Mouse (Mus musculus) E14TG2a.4 (cell line): ENCODE measurements around the gene Copg1.

Experiments
- CTCF ChIP-seq: conservative IDR thresholded peaks from 2 replicates; pipeline ENCODE4 v1.5.1; 2014; ENCODE audit warnings: low read length
- NANOG ChIP-seq: IDR thresholded peaks from 2 replicates; pipeline ENCODE4 v1.6.1; 2014; ENCODE audit warnings: borderline replicate concordance, low read length, mixed read lengths

DNA sequence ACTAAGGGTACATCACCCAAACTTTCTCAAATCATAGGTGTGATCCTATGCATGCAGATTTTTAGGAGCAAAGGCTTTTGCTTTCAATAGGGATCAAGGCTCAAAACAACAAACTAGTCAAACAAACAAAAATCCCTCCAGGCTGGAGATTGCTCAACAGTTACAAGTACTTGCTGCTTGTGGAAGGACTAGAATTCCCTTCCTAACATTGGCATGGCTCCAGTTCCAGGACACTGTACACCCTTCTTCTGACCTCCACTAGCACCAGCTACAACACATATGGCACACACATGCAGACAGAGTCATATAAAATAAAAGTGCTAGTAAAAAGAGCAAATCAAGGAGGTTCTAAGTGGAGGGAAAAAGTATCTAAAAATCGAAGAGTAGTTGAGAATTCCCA is 40.8 kb upstream of the Copg1 start:
- TF ChIP-seq CTCF = no peak
- no peak for TF ChIP-seq NANOG
